Mouse (Mus musculus): Measurements from ENCODE around the gene Pbx1.

Gene Pbx1

DNA sequence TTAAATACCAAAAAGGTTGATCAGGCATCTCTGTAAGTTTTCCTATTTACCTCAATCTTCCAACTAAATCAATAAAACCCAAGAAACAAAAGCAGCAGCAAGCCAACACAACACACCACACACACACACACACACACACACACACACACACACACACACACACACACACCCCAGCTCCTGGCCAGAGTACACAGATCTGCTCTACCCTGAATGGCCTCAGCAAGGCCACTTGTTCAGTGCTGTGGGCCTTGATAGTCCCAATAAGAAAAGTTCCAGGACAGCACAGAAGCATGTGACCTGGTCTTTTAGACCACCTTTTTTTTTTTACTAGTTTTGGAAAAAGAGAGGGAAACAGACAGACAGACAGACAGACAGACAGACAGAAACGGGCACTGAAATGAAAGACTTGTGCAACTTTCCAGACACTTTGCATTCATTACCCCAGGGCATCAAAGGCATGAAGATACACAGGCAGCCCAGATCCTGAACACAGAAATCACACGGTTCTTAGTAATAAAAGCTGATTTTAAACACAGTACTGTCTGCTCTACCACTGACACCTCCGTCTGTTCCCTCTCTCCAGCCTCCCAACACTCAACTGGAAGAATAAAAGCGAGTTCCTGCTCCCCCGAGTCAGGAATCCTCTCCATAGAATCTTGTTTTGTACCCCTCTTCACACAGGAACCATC lies 6.9 kb downstream of the Pbx1 start:
- no peak for DNase-seq (ENCODE audit: low read depth)

DNA sequence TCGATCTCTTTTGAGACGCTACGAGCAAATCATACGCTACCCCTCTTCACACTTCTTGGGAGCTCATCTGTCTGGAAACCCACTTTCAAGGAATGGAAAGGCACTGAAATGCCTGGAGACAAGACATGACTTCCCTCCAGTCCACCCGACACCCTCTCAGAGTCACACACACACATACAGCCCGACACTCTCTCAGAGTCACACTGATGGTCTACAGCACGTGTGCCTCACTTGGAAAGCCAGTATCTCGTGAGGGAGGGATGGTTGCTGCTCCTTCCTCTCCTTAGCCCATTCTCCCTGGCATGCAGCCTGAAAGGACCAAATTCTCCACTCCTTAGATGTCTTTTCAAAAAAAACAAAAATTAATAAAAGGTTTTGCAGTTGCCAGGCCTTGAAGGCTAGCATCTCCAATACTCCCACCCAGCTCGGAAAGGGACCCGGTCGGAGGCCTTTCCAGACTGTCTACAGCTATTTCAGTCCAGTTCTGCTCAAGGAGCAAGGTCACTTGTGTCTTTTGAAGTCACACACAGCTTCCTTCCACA lies 8.6 kb downstream of the Pbx1 start:
- no peak for DNase-seq (ENCODE audit: low read depth)

DNA sequence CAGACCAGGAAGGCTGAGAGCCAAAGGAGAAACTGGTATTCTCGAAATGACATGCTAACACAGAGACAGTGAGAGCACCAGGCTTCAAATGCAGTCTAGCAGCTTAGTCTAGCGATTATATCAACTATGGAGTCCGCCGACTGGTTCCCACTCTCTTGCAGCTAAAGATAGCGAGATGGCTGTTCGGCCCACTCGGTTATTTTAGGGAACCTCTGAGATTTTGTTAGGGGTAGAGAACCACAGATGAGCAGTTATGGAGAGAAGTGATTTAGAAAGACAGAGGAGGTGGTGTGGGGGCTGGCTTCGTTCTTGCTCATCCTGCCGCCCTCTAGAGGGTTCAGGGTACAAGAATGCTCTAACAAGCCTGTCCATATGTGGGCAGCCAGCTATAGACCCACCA lies 13.2 kb downstream of the Pbx1 start:
- no peak for DNase-seq (ENCODE audit: low read depth)

DNA sequence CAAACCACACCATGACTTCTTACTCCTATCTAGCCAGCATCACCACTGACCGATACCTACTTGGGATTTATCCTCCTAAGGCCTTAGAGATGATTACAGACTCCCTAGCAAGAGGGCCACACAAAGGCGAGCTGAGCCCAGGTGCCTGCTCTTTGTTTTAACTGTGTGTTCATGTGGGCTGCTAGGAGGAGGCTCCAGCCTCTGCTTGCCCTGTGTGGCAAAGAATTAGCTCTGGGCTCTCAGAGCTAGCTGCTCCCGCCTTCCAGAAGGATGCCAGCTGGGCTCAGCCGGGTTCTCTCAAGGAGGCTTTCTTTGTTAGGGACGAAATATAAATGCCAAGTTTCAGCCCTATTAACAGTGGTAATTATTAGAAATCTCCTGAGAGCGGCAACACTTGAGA lies 14.4 kb downstream of the Pbx1 start:
- no peak for DNase-seq (ENCODE audit: low read depth)

GRCm38 (mm10) chr1:168416729-168417437 lies 15.2 kb downstream of the Pbx1 start:
- no peak for DNase-seq (ENCODE audit: low read depth)

DNA sequence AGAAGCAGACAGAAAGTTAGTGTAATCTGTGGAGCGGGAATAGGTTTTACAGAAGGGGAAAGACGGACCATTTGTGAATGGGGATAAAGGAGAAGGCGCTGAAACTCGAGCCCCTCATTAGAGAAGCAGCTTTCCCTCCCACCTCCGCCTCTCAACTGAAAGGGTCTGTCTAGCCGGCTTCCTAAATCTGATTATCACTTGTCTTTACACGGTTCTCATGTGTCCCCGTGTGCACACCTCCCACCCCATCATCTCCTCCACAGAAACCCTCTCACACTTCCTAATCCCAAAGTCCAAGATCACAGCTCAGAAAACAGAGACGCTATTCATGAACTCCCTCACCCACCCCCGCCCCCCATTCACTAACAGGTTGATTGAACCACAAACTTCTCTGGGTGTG lies 21.5 kb downstream of the Pbx1 start:
- no peak for DNase-seq (ENCODE audit: low read depth)

GRCm38 (mm10) chr1:168410054-168410453 lies 22.0 kb downstream of the Pbx1 start:
- DNase-seq (ENCODE audit: low read depth) = no peak

GRCm38 (mm10) chr1:168408757-168409156 lies 23.3 kb downstream of the Pbx1 start:
- DNase-seq (ENCODE audit: low read depth) = no peak

DNA sequence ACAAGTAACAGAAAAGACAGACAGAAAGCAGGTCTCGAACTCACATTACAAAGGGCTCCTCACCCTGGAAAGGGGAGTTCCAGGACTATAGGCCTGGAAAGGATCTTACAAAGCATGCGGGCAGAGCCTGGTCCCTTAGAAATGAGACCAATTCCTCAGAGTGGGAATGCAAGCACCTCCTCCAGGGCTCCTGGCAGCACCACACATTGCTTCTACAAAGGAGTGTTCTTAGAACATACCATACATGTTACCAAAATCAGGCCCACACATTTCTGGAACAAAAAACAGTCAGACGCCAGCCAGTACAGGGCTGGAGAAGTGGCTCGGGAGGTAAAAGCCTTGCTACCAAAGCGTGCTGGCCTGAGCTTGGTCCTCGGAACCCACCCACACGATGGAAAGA lies 24.1 kb downstream of the Pbx1 start:
- DNase-seq (ENCODE audit: low read depth) = no peak

GRCm38 (mm10) chr1:168406291-168406675 lies 25.8 kb downstream of the Pbx1 start:
- DNase-seq (ENCODE audit: low read depth) = no peak

DNA sequence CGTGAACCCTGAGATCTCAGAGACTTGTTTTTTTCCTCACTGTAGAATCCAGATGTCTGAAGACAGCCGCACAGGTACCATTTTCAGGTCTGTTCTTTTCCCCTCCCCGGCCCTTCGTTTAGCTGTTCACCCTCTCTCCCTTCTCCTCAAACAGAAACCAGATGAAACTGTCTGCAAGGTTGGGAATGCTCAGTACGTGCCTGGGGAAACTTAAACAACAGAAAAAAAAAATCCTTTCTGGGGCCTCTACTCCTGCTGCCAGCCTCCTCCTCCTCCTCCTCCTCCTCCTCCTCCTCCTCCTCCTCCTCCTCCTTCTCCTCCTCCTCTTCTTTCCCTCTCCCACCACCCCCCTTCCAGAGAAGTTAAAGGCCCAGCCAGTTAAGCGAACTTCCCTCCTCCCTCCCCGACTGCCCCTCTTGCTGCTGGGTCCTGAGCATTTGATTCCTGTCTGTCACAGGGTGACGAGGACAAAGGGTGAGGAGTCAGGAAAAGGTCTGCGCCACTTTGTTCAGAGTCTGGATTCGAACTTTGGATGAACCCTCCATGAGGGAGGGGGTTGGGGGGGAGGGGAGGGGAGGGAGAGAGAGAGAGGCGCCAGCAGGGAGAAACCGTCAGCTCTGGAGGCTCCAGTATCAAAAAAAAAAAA lies 26.3 kb downstream of the Pbx1 start:
- DNase-seq (ENCODE audit: low read depth) = no peak

GRCm38 (mm10) chr1:168403529-168403928 lies 28.5 kb downstream of the Pbx1 start:
- no peak for DNase-seq (ENCODE audit: low read depth)

DNA sequence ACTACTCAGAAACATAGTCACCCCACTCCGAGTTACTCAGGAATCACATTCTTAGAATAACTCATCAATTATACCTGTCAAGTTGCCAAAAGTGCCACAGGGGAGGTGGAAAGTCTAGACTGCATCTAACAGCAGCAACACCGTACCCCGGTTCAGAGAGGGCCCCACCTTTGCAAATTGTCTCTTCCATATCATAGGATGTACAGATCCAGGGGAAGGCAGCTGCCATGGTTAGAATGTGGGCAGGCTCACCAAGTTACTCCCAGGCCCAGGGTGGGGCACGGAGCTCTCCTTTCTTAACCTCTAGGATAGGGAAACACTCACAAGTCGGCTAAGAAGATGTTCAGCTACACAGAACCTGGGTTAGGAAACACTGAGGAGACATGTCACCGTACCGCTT lies 29.4 kb downstream of the Pbx1 start:
- DNase-seq (ENCODE audit: low read depth) = no peak

DNA sequence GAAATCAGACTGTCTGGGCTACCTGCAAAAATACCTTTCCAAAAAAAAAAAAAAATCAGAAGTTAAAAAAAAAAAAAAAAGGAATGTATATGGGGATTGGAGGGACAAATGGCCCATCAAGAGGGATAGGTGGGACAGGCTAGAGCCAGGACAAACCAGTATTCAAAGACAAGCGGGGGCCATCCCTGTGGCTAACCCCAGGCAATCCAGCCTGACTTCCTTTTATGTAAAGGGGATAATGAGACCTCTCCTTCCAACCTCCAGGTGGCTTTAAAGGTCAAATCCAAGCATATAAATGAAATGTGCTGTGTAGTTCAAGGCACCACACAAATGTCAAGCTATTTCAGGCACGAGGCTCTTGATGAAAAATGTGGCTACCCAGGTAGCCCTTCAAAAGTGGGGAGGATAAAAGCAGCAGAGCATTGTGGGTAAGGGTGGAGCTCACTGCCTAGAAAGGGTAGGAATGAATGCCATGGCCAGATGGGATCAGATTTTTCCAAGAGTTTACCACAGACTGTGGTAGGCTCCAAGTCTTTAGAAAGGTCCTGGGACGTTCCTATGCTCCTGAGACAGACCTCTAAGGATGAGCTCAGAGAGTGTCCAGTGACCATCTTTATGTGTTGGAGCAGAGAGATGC lies 36.4 kb downstream of the Pbx1 start:
- DNase-seq (ENCODE audit: low read depth) = no peak

GRCm38 (mm10) chr1:168394535-168394934 lies 37.5 kb downstream of the Pbx1 start:
- DNase-seq (ENCODE audit: low read depth) = no peak

- no peak for DNase-seq (ENCODE audit: low read depth)
These were observed 38.6 kb downstream of the Pbx1 start for GRCm38 (mm10) chr1:168393456-168393855.

DNA sequence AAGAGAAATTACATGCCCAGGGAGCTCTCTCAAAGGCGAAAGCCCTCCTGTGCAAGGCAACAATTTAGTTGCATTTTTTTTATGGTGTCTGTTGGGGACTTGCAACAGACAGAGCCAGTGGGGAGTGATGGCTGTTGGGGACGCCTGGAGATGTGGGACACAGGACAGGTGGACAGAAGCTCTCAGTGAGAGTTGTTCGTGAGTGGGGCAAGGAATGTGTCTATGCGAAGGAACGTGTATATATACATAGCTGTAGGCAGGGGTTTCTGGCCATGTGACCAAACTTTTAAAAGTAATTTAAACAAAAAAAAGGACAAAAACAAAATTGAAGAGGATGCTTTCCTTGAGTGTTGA lies 39.6 kb downstream of the Pbx1 start:
- no peak for DNase-seq (ENCODE audit: low read depth)

- DNase-seq (ENCODE audit: low read depth) = no peak
These were observed 40.2 kb downstream of the Pbx1 start for GRCm38 (mm10) chr1:168391617-168392499.

GRCm38 (mm10) chr1:168390748-168391147 lies 41.3 kb downstream of the Pbx1 start:
- no peak for DNase-seq (ENCODE audit: low read depth)

DNA sequence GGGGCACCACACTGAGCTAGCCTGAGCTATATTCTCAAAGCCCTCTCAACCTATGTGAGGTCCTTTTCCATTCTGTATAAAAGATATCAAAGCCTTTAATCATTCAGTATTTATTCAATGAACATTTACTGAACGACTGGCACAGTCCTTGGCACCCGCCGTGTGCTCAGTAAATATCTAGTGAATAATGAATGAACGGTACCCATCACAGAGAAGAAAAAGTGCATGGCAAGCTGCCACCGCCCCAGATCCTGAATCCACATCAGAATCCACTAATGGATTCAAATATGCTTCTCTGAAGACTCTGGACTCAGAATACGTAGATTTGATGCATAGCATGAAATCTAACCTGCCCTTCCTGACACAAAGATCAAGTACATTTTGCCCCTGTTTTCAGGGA lies 45.9 kb downstream of the Pbx1 start:
- DNase-seq (ENCODE audit: low read depth) = no peak

DNA sequence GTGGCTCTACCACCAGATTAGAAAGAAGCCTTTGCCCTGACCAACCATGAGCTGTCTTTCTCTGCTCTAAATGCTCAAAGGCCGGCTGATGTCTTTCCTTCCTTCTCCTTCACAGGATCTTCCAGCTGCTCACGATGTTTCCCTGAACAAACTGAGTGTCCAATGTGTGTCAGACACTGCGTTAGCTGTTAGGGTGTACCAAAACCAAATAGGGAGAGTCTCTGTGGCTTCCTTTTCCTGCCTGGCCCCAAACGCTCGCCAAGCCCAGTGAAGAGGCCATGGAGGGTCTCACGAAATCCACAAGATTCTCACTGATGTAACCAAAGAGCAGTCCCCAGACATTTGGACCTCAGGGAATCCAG lies 47.5 kb downstream of the Pbx1 start:
- DNase-seq (ENCODE audit: low read depth) = no peak
